Mouse (Mus musculus): ENCODE results near the gene Pde6b. TPM values are rescaled to one million over a fixed set of nuclear protein-coding genes. Genes with fewer than 3 reads are reported as not detected.
A peak's percentile ranks its signal among the peaks of the same experiment; 100 is the strongest.

Pde6b gene
- polyA plus RNA-seq, 1 experiment from 2014 or later: 0.15 TPM

DNA sequence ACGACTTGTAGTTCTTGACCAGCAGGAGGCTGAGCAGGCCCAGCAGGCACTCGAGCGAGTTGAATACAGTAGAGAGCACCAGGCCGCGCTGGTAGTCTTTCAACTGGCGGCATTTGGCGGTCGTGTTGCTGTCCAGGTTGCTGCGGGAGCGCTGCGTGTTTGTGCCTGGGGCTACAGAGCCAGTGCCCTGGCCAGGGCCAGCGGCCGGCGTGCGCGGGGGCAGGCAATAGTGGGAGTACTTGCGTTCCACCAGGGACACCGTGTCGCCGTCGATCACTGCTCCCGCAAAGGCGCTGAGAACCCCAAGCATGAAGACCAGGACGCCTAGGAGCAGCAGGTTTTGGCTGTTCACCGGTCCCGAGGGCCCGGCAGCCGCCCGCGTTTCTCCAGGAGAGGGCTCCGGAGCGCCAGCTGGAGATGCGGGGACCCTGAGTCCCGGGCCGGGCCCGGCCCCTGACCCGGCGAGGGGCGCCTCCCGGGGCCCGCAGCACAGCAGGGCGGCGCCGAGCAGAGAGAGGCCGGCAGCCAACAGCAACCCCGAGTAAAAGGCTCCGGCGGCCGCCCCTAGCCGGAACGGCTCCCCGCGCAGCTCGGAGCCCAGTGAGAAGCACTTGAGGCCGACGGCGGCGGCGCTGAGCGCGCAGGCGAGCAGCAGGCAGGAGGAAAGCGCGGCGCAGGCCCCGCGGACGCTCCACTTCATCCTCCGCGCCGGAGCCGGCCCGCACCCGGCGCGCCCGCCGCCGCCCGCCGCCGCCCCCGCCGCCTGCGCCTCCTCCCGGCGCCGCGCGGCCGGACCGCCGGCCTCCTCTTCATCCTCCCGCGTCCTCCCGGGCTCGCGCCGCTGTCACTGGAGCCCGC lies 21.0 kb upstream of the Pde6b start:
- H3K9me3 ChIP-seq (replicated peaks): no peaks in the 10 kb centered on the region
- H3K4me3 ChIP-seq (replicated peaks): peak overlapping the region; percentile 53
- H3K9ac ChIP-seq: peak overlapping the region; percentile 47
- peaks cover 91% of the 10 kb centered on the region for H3K27me3 ChIP-seq
- ATAC-seq (ENCODE audit: insufficient number of reproducible peaks, low FRiP score, low TSS enrichment, low read depth): no peak
- WGBS: under 1% methylated on average over 76 of the region's 100 CpGs
- no peak overlapping the region for H3K27ac ChIP-seq (replicated peaks)
- no peaks in the 10 kb centered on the region for H3K36me3 ChIP-seq
- H3K4me2 ChIP-seq (replicated peaks): peak overlapping the region; percentile 98
- H3K4me1 ChIP-seq: peaks cover 34% of the 10 kb centered on the region

DNA sequence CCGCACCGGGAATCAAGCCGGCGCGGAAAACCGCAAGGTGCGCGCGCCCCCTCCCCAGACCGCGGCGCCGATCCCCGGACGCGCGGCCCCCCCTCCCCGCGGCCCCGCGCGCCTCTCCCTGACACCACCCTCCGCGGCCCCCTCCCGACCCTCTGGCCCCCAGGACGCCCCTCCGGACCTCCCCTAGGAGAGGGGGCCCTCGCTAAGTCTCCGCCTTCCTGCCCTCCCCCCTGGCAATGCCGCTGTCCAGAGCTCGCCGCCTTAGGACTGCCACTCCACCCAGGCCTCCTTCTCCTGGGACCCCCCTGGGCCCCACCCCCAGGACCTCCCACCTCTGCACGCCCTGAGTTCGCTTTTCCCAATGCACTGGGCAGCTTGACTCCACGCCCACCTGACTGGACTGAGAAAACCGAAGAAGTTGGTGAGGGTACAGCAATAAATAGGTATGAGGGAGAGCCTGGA lies 20.3 kb upstream of the Pde6b start, which contains the start of gene Gm42517:
TSS of gene Gm42517 (minus strand) at position 52 of the 462 bp plus-strand sequence.
- no peak for ATAC-seq (ENCODE audit: insufficient number of reproducible peaks, low FRiP score, low TSS enrichment, low read depth)

DNA sequence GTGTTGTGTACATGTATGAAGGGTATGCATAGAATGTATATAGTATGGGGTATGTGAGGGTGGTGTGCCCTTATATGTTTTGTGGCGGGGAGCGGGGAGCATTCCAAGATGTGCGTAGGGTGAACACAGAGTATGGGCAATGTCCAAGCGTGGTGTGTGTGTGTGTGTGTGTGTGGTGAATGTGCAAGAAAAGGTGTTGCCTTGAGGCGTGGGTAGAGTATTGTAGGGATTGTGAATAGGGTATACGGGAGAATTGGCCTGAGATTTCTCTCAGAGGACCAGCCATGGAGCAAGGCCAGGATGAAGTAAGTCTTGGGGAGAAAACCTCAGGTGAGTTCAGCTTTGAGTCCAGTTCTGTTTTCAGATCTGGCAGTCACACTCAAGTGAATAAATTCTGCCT lies 19.7 kb upstream of the Pde6b start:
- Histone ChIP-seq H3K27me3 (peaks cover 96% of the 10 kb centered on the region), H3K9ac (no peak overlapping the region), H3K36me3 (no peaks in the 10 kb centered on the region), H3K27ac (replicated peaks) (no peak overlapping the region), H3K4me3 (replicated peaks) (peak overlapping the region; percentile 53), H3K9me3 (replicated peaks) (no peaks in the 10 kb centered on the region), H3K4me2 (replicated peaks) (peak overlapping the region; percentile 98), H3K4me1 (peaks cover 34% of the 10 kb centered on the region)
- WGBS: 4% methylated on average over 6 of the region's 6 CpGs
- no peak for ATAC-seq (ENCODE audit: insufficient number of reproducible peaks, low FRiP score, low TSS enrichment, low read depth)

More for the DNA sequence above, 20.3 kb upstream of the Pde6b start, which contains the start of gene Gm42517:
- peak within 1 kb of the TSS; percentile 53 for H3K4me3 ChIP-seq (replicated peaks)
- H3K27me3 ChIP-seq: peaks cover 96% of the 10 kb centered on the region
- H3K27ac ChIP-seq (replicated peaks): no peak within 1 kb of the TSS
- no peaks in the 10 kb centered on the region for H3K9me3 ChIP-seq (replicated peaks)
- H3K9ac ChIP-seq: peak within 1 kb of the TSS; percentile 47
- peak within 1 kb of the TSS; percentile 98 for H3K4me2 ChIP-seq (replicated peaks)
- H3K36me3 ChIP-seq: no peaks in the 10 kb centered on the region
- WGBS: 2% methylated on average over 30 of the region's 36 CpGs
- H3K4me1 ChIP-seq: peaks cover 34% of the 10 kb centered on the region

DNA sequence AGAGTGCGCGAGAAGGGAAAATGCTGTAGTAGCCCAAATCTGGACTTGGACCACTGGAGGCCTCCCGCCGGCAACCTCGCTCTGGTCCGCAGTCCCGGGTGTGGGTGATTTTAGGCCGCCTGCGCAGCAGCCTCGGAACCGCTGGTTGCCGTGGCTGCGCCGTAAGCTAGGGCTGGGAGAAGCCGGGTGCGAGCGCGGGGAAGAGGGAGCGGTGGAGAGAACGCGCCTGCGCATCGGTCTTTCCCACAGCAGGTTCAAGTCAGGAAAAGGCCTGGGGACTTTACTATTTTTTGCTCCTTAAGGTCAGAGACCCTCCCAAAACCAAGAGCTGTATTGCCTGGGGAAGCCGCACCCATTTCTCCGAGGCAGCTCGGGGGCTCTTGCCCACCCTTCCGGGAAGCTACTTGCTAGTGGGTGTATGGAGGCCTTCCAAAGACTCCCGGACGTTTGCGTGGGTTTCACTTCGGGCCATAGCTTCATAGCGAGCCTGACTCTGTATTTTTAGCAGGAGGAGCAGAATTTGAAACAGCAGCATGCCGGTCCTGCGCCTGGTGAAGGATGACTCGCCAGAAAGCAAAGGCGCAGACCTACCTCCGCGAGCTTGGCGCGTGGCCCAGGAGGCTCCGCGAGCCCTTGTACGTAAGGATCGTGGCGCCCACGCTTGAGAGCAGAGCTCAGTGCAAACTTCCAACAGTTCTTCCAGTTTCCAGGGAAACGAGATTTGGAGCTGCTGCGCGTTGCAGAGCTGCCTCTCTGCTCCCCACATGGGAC lies 19.2 kb upstream of the Pde6b start:
- Histone ChIP-seq H3K36me3 (no peaks in the 10 kb centered on the region), H3K9me3 (replicated peaks) (no peaks in the 10 kb centered on the region), H3K27me3 (peaks cover 90% of the 10 kb centered on the region), H3K4me3 (replicated peaks) (peak overlapping the region; percentile 53), H3K27ac (replicated peaks) (no peak overlapping the region), H3K9ac (no peak overlapping the region; the same call in 1 of the 2 replicates), H3K4me2 (replicated peaks) (peak overlapping the region; percentile 98), H3K4me1 (peaks cover 34% of the 10 kb centered on the region)
- no peak for ATAC-seq (ENCODE audit: insufficient number of reproducible peaks, low FRiP score, low TSS enrichment, low read depth)
- under 1% methylated on average over 49 of the region's 49 CpGs for WGBS

- H3K4me1 ChIP-seq: peaks cover 34% of the 10 kb centered on the region
- no peak overlapping the region for H3K9ac ChIP-seq
- ATAC-seq (ENCODE audit: insufficient number of reproducible peaks, low FRiP score, low TSS enrichment, low read depth): no peak
- H3K27ac ChIP-seq (replicated peaks): no peak overlapping the region
- peaks cover 81% of the 10 kb centered on the region for H3K27me3 ChIP-seq
- 2% methylated on average over 6 of the region's 6 CpGs for WGBS
- H3K36me3 ChIP-seq: no peaks in the 10 kb centered on the region
- no peak overlapping the region for H3K4me3 ChIP-seq (replicated peaks)
- no peak overlapping the region for H3K4me2 ChIP-seq (replicated peaks)
- H3K9me3 ChIP-seq (replicated peaks): no peaks in the 10 kb centered on the region
Measured at GRCm38 (mm10) chr5:108369964-108370363, 18.2 kb upstream of the Pde6b start.

DNA sequence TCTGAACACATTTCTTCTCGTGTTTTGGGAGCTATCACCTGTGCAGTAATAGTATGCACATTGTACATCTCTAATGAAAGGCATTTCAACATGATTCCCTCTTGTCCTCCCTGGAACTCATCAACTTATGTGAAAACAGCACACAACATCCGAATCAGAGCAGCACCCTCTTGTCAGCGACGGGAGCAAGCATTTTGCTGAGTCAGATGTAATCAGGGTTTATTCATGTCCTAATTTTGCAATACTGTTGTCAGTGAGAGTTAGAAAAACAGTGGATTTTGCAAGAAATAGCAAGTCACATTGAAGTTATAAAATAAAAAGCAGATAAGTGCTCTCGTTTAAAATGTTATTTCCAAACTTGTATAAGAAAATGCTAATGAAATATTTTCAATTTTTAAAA lies 14.1 kb upstream of the Pde6b start:
- 60% methylated on average over 5 of the region's 5 CpGs for WGBS
- H3K27ac ChIP-seq (replicated peaks): no peak overlapping the region
- no peaks in the 10 kb centered on the region for H3K36me3 ChIP-seq
- peaks cover 5% of the 10 kb centered on the region for H3K4me1 ChIP-seq
- H3K4me3 ChIP-seq (replicated peaks): no peak overlapping the region
- H3K4me2 ChIP-seq (replicated peaks): no peak overlapping the region
- H3K9me3 ChIP-seq (replicated peaks): no peaks in the 10 kb centered on the region
- H3K27me3 ChIP-seq: peaks cover 41% of the 10 kb centered on the region
- no peak for ATAC-seq (ENCODE audit: insufficient number of reproducible peaks, low FRiP score, low TSS enrichment, low read depth)
- H3K9ac ChIP-seq: no peak overlapping the region

DNA sequence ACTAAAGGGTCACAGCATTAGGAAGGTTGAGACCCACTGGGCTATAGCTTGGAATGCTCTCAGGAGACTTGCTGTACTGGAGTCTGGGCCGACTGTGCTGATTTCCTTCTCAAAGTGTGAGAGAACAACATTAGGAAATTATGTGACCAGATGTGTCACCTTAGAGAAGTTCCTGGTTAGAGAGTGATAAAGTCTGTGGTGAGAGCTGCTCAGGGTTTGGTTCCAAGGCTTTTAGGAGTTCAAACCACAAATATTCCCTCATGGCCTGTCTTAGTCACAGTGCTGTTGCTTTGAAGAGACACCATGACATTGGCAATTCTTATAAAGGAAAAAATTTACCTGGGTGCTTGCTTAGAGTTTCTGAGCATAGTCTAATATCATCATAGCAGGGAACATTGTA lies 12.1 kb upstream of the Pde6b start:
- no peaks in the 10 kb centered on the region for H3K4me1 ChIP-seq
- H3K4me2 ChIP-seq (replicated peaks): no peak overlapping the region
- no peaks in the 10 kb centered on the region for H3K9me3 ChIP-seq (replicated peaks)
- H3K4me3 ChIP-seq (replicated peaks): no peak overlapping the region
- H3K27me3 ChIP-seq: peaks cover 22% of the 10 kb centered on the region
- no peak for ATAC-seq (ENCODE audit: insufficient number of reproducible peaks, low FRiP score, low TSS enrichment, low read depth)
- 50% methylated on average over 1 of the region's 1 CpGs for WGBS
- H3K36me3 ChIP-seq: no peaks in the 10 kb centered on the region
- no peak overlapping the region for H3K9ac ChIP-seq
- H3K27ac ChIP-seq (replicated peaks): no peak overlapping the region

- no peaks in the 10 kb centered on the region for H3K9me3 ChIP-seq (replicated peaks)
- 84% methylated on average over 4 of the region's 4 CpGs for WGBS
- H3K36me3 ChIP-seq: no peaks in the 10 kb centered on the region
- peaks cover 2% of the 10 kb centered on the region; the same call in 1 of the 2 replicates for H3K27me3 ChIP-seq
- H3K27ac ChIP-seq (replicated peaks): no peak overlapping the region
- no peaks in the 10 kb centered on the region for H3K4me1 ChIP-seq
- no peak overlapping the region for H3K4me3 ChIP-seq (replicated peaks)
- no peak overlapping the region for H3K4me2 ChIP-seq (replicated peaks)
- no peak for ATAC-seq (ENCODE audit: insufficient number of reproducible peaks, low FRiP score, low TSS enrichment, low read depth)
- H3K9ac ChIP-seq: no peak overlapping the region
Measured at GRCm38 (mm10) chr5:108378346-108378745, 9.8 kb upstream of the Pde6b start.

DNA sequence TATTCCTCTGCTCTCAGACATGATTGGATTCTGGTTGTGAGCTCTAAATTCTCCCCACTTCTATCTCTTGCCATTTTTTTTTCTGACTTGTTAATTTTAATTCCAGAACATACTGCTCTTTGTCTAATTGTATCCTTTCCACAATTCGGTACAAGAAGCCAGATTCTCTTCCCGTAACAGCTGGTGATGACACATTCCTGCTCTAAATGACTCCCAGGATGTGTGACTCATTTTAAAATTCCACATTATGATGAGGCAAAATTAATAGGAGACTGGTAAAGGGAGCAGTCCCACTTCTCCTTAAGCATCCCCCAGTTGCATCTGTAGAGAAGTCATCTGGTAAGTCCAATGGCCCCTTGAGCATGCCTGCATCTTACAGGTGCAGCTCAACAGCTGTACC lies 2.6 kb upstream of the Pde6b start:
- Histone ChIP-seq H3K4me2 (replicated peaks) (no peak overlapping the region), H3K9me3 (replicated peaks) (no peaks in the 10 kb centered on the region), H3K36me3 (no peaks in the 10 kb centered on the region), H3K27ac (replicated peaks) (no peak overlapping the region), H3K4me1 (no peaks in the 10 kb centered on the region), H3K4me3 (replicated peaks) (no peak overlapping the region), H3K27me3 (no peaks in the 10 kb centered on the region), H3K9ac (no peak overlapping the region)
- no peak for ATAC-seq (ENCODE audit: insufficient number of reproducible peaks, low FRiP score, low TSS enrichment, low read depth)
- WGBS: 71% methylated on average over 2 of the region's 2 CpGs

DNA sequence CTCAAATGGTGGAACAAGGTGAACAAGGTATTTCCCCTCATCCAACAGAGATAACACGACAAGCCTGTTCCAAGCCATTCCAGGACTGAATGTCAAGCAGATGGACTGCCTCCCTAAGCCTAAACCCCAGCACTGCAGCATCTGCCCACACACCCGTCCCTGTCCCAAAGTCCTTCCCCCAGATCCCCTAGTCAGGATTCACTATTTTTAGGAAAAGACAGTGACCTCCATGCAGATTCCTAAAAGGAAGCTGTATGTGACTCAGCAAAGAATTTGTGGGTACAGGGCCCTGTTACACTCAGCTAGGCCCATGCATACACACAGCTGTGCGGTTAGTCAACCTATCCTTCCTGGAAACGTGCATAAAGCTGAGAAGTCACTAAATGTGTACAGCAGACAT lies 1.7 kb upstream of the Pde6b start:
- no peaks in the 10 kb centered on the region for H3K4me1 ChIP-seq
- no peak overlapping the region for H3K9ac ChIP-seq
- H3K9me3 ChIP-seq (replicated peaks): no peaks in the 10 kb centered on the region
- H3K36me3 ChIP-seq: no peaks in the 10 kb centered on the region
- no peak overlapping the region for H3K4me3 ChIP-seq (replicated peaks)
- no peak overlapping the region for H3K4me2 ChIP-seq (replicated peaks)
- no peak overlapping the region for H3K27ac ChIP-seq (replicated peaks)
- H3K27me3 ChIP-seq: no peaks in the 10 kb centered on the region
- WGBS: 65% methylated on average over 4 of the region's 4 CpGs
- ATAC-seq (ENCODE audit: insufficient number of reproducible peaks, low FRiP score, low TSS enrichment, low read depth): no peak

DNA sequence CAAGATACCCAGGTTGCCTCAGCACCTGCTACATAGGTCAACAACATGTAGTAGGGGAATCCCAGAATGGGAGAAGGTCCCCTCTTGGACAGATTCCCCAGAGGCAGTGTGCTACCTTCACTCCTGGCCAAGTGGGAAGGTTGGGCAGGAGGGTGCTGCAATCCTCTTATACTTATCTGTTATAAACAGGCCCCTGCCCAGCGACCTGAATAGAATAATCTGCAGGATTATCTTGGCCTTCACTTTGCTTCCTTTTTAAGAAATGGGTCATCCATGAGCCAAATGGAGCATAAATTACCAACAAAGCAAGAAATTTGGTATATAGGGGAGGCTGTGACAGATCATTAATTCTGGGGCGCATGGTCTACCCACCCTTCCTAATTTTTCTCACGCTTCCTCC lies 1.6 kb downstream of the Pde6b start:
- Histone ChIP-seq H3K36me3 (no peaks in the 10 kb centered on the region), H3K9ac (no peak overlapping the region), H3K27ac (replicated peaks) (no peak overlapping the region), H3K4me1 (no peaks in the 10 kb centered on the region), H3K4me2 (replicated peaks) (no peak overlapping the region), H3K27me3 (no peaks in the 10 kb centered on the region), H3K4me3 (replicated peaks) (no peak overlapping the region), H3K9me3 (replicated peaks) (no peaks in the 10 kb centered on the region)
- WGBS: 75% methylated on average over 3 of the region's 3 CpGs
- no peak for ATAC-seq (ENCODE audit: insufficient number of reproducible peaks, low FRiP score, low TSS enrichment, low read depth)
